Mouse (Mus musculus) G1E (cell line): ENCODE data around the gene Armh3.
"Not testable (repeated sequence)": the region's sequence is repeated elsewhere in the genome, so short reads cannot be mapped to it uniquely, and the experiment has no call there.

Experiments
- CTCF ChIP-seq: IDR thresholded peaks from 2 replicates; pipeline ENCODE4 v1.5.1; 2012; ENCODE audit warnings: low read depth, low read length, inconsistent platforms, mixed read lengths
- GATA1 ChIP-seq: IDR thresholded peaks from 2 replicates; pipeline ENCODE4 v1.6.1; 2012; ENCODE audit warnings: borderline replicate concordance, low read length, inconsistent platforms, mixed read lengths
- GATA2 ChIP-seq: IDR thresholded peaks from 2 replicates; pipeline ENCODE4 v1.6.1; 2012; ENCODE audit warnings: low read depth, low read length, inconsistent platforms, borderline replicate concordance

DNA sequence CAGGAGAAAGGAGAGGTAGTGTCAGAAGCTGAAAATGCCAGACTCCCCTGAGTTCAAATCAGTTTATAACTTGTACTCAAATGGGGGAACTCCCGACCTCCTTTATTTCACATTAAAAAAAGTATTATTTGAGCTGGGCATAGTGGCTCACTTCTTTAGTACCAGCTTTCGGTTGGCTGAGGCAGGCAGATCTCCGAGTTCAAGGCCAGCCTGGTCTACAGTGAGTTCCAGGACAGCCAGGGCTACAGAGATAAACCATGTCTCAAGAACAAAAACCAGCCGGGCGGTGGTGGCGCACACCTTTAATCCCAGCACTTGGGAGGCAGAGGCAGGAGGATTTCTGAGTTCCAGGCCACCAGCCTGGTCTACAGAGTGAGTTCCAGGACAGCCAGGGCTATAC, 192.5 kb downstream of the Armh3 start:
- not testable (repeated sequence) for TF ChIP-seq GATA2, CTCF, GATA1
